Mouse (Mus musculus) ES-E14 (cell line): ENCODE measurements around the gene Psmd5.

ENCODE experiments used
- CHD2 ChIP-seq: IDR thresholded peaks from 2 replicates; pipeline ENCODE4 v1.6.1; 2014; ENCODE audit warnings: mild to moderate bottlenecking, low read depth, low read length, inconsistent platforms
- HCFC1 ChIP-seq: IDR thresholded peaks from 2 replicates; pipeline ENCODE4 v1.6.1; 2012; ENCODE audit warnings: low read length, inconsistent platforms, borderline replicate concordance; ENCODE audit not compliant: insufficient read depth
- ZC3H11A ChIP-seq: IDR thresholded peaks from 2 replicates; pipeline ENCODE4 v1.6.1; 2012; ENCODE audit warnings: low read depth, mild to moderate bottlenecking, inconsistent platforms, low read length, borderline replicate concordance
- ZNF384 ChIP-seq: IDR thresholded peaks from 2 replicates; pipeline ENCODE4 v1.6.1; 2012; ENCODE audit warnings: low read depth, low read length, inconsistent platforms

DNA sequence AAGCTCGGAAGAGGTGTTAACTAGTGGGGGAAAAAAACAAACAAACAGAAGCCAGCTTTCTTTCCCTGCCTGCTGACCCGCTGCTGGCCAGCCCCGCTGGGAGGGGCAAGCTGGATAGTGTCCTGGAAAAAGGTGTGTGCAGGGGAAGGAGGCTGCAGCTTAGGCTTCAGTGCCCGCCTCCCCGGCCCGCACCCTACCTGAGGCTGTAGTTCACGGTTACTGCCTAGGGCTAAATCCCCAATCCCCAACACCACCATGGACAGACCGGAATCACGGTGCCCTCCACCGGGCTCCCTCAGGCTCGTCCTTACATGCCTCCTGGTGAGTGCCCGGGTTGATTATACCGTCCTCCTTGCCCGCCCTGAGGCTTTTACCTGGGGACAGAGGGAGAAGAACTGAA, 497 bp downstream of the Psmd5 start, which contains the start of gene Cutal:
- no peak for TF ChIP-seq ZC3H11A
- no peak for TF ChIP-seq ZNF384
- no peak for TF ChIP-seq CHD2
- TF ChIP-seq HCFC1 = no peak
